Mouse (Mus musculus): Measurements from ENCODE around the gene Tas1r3.

Tas1r3 gene

DNA sequence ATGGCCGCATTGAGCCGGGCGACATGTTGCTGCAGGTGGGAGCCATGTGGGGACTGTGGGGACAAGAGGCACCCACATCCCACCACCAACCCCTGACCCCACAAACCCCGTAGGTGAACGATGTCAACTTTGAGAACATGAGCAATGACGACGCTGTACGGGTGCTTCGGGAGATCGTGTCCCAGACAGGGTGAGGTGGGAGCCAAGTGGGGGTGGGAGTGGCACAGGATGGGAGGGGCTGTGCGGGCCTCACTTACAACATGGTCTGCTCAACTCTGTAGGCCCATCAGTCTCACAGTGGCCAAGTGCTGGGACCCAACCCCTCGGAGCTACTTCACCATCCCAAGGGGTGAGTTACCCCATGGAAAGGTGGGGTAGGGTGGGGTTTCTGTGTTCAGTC is 8.2 kb downstream of the Tas1r3 start:
- Histone ChIP-seq H3K9me3 (ENCODE audit: low read length) (no peaks in the 10 kb centered on the region), H3K4me3 (replicated peaks; ENCODE audit: low read length) (no peak overlapping the region), H3K36me3 (ENCODE audit: insufficient read depth, low read length) (peaks cover 65% of the 10 kb centered on the region), H3K4me1 (replicated peaks; ENCODE audit: low read depth, low read length) (peaks cover 31% of the 10 kb centered on the region), H3K27me3 (ENCODE audit: insufficient read depth, low read length) (no peaks in the 10 kb centered on the region)
- TF ChIP-seq NANOG (IDR thresholded peaks at IDR 0.05; ENCODE audit: borderline replicate concordance, low read length) (no peak), POU5F1 (IDR thresholded peaks at IDR 0.05; ENCODE audit: borderline replicate concordance, low read length) (no peak), CTCF (conservative IDR thresholded peaks at IDR 0.05; ENCODE audit: low read length) (no peak)

DNA sequence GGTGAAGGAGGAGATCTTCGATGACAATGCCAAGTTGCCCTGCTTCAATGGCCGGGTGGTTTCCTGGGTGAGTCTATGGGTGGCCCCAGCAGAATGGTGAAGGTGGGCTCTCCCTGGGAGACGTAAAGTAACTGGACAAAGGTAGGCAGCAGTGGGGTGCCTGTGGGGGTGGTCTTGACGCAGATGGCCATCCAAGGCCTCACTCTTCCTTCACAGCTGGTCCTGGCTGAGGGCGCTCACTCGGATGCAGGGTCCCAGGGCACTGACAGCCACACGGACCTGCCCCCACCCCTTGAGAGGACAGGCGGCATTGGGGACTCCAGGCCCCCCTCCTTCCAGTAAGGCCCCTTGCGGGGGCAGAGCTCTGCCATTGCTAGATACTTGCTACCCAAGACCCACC is 9.7 kb downstream of the Tas1r3 start:
- Histone ChIP-seq H3K9me3 (ENCODE audit: low read length) (no peaks in the 10 kb centered on the region), H3K36me3 (ENCODE audit: insufficient read depth, low read length) (peaks cover 56% of the 10 kb centered on the region), H3K4me3 (replicated peaks; ENCODE audit: low read length) (no peak overlapping the region), H3K27me3 (ENCODE audit: insufficient read depth, low read length) (no peaks in the 10 kb centered on the region), H3K4me1 (replicated peaks; ENCODE audit: low read depth, low read length) (peaks cover 40% of the 10 kb centered on the region)
- no peak for TF ChIP-seq POU5F1 (IDR thresholded peaks at IDR 0.05; ENCODE audit: borderline replicate concordance, low read length)
- TF ChIP-seq NANOG (IDR thresholded peaks at IDR 0.05; ENCODE audit: borderline replicate concordance, low read length): no peak
- no peak for TF ChIP-seq CTCF (conservative IDR thresholded peaks at IDR 0.05; ENCODE audit: low read length)

DNA sequence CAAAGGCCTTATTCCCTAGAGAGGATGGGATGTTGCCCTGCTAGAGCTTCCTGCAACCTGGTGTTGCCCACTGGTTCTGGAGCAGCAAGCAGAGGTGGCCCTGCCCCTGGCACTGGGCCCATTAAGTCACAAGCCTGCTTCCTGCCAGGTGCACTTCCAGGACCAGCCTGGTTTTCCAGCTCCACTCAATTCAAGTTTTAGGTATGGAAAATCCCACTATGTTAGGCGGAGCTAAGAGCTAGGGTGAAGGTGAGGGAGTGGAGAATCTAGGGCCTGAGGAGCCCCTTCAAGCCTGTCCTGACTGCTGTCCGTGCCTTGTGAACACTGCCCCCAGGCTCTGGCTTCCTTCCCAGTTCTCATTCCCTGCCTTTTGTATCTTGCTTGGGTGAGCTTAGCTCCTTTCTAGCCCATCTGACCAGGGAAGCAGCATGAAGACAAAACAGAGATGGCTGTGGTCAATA is 11.2 kb downstream of the Tas1r3 start:
- no peaks in the 10 kb centered on the region for H3K9me3 ChIP-seq (ENCODE audit: low read length)
- peaks cover 42% of the 10 kb centered on the region for H3K36me3 ChIP-seq (ENCODE audit: insufficient read depth, low read length)
- TF ChIP-seq POU5F1 (IDR thresholded peaks at IDR 0.05; ENCODE audit: borderline replicate concordance, low read length) (no peak), NANOG (IDR thresholded peaks at IDR 0.05; ENCODE audit: borderline replicate concordance, low read length) (no peak), CTCF (conservative IDR thresholded peaks at IDR 0.05; ENCODE audit: low read length) (no peak)
- H3K27me3 ChIP-seq (ENCODE audit: insufficient read depth, low read length): no peaks in the 10 kb centered on the region
- no peak overlapping the region for H3K4me3 ChIP-seq (replicated peaks; ENCODE audit: low read length)
- peaks cover 47% of the 10 kb centered on the region for H3K4me1 ChIP-seq (replicated peaks; ENCODE audit: low read depth, low read length)

DNA sequence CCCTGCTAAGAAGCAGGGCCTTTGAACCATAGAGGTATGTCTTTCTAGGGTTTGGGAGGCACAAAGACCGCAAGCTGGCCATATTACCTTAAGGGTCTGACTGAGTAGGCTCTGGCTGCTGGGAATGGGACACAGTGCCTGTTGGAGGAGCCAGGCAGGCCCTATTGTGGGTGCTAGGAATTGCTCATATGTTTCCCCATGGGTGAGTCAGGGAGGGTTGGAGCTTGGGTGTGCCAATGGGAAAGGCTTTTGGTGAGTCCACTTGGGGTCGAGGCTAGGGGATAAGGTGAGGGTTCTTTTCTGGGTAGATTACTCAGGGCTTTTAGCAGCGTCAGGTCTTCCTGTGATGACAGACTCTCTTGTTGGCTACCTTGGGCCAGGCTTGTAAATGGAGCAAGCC is 11.8 kb downstream of the Tas1r3 start:
- Histone ChIP-seq H3K4me1 (replicated peaks; ENCODE audit: low read depth, low read length) (peaks cover 49% of the 10 kb centered on the region), H3K9me3 (ENCODE audit: low read length) (no peaks in the 10 kb centered on the region), H3K36me3 (ENCODE audit: insufficient read depth, low read length) (peaks cover 36% of the 10 kb centered on the region), H3K4me3 (replicated peaks; ENCODE audit: low read length) (no peak overlapping the region), H3K27me3 (ENCODE audit: insufficient read depth, low read length) (no peaks in the 10 kb centered on the region)
- TF ChIP-seq CTCF (conservative IDR thresholded peaks at IDR 0.05; ENCODE audit: low read length) (no peak), POU5F1 (IDR thresholded peaks at IDR 0.05; ENCODE audit: borderline replicate concordance, low read length) (no peak), NANOG (IDR thresholded peaks at IDR 0.05; ENCODE audit: borderline replicate concordance, low read length) (no peak)

DNA sequence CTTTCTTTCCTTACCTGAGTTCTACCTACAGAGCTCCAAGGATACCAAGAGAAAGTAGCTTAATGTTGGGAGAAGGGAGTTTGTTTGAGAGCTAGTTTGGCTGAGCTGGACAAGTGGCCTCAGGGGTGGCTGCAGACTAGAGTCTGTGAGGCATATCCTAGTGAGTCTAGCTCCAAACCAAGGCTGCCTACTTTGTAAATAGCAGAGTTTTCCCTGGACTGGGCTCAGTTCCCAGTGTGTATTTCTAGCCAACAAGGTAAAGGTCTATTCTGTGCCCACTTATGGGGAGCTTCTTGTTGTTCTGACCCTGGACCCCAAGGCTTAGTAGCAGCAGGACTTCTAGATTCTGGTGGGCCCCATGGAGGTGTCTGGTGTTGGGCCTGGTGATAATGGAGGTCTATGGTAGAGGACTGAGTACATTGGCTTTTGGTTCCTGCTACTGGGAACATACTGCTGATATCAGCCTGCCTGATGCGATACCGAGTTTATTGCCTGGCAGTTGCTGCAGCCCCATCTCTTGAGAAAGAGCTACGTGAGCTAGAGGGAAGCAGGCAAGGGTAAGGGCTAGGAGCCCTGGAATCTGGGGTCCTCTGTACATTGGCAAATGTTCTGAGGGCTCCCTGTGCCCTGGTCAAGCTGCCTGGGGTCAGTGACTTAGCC is 13.2 kb downstream of the Tas1r3 start:
- TF ChIP-seq CTCF (conservative IDR thresholded peaks at IDR 0.05; ENCODE audit: low read length) (no peak), NANOG (IDR thresholded peaks at IDR 0.05; ENCODE audit: borderline replicate concordance, low read length) (no peak), POU5F1 (IDR thresholded peaks at IDR 0.05; ENCODE audit: borderline replicate concordance, low read length) (no peak)
- H3K4me1 ChIP-seq (replicated peaks; ENCODE audit: low read depth, low read length): peaks cover 47% of the 10 kb centered on the region
- no peaks in the 10 kb centered on the region for H3K9me3 ChIP-seq (ENCODE audit: low read length)
- H3K27me3 ChIP-seq (ENCODE audit: insufficient read depth, low read length): 0 out of 2 replicates have a peak, but pooled peaks cover 4% of the 10 kb centered on the region
- H3K36me3 ChIP-seq (ENCODE audit: insufficient read depth, low read length): peaks cover 22% of the 10 kb centered on the region
- no peak overlapping the region for H3K4me3 ChIP-seq (replicated peaks; ENCODE audit: low read length)

DNA sequence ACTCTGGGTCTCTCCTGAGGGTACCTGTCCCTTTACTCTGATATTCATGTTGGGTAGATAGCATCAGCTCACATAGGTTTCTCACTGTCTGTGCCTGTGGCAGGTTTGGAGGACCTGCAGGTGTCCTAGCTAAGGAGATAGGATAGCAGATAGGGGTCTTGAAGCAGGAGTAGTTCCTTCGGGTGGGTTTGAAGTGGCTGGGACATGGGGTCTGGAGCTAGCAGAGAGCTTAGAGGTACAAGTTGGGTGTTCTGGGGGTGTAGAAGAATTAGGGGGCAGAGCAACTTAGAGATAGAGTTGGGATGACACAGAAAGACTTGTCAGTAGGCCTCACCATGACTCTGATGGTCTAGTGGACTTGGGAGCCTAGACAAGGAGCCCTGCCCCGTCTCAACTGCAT is 13.8 kb downstream of the Tas1r3 start:
- Histone ChIP-seq H3K4me3 (replicated peaks; ENCODE audit: low read length) (no peak overlapping the region), H3K36me3 (ENCODE audit: insufficient read depth, low read length) (peaks cover 17% of the 10 kb centered on the region; the same call in 1 of the 2 replicates), H3K4me1 (replicated peaks; ENCODE audit: low read depth, low read length) (peaks cover 41% of the 10 kb centered on the region), H3K9me3 (ENCODE audit: low read length) (no peaks in the 10 kb centered on the region), H3K27me3 (ENCODE audit: insufficient read depth, low read length) (0 out of 2 replicates have a peak, but pooled peaks cover 4% of the 10 kb centered on the region)
- no peak for TF ChIP-seq CTCF (conservative IDR thresholded peaks at IDR 0.05; ENCODE audit: low read length)
- no peak for TF ChIP-seq POU5F1 (IDR thresholded peaks at IDR 0.05; ENCODE audit: borderline replicate concordance, low read length)

DNA sequence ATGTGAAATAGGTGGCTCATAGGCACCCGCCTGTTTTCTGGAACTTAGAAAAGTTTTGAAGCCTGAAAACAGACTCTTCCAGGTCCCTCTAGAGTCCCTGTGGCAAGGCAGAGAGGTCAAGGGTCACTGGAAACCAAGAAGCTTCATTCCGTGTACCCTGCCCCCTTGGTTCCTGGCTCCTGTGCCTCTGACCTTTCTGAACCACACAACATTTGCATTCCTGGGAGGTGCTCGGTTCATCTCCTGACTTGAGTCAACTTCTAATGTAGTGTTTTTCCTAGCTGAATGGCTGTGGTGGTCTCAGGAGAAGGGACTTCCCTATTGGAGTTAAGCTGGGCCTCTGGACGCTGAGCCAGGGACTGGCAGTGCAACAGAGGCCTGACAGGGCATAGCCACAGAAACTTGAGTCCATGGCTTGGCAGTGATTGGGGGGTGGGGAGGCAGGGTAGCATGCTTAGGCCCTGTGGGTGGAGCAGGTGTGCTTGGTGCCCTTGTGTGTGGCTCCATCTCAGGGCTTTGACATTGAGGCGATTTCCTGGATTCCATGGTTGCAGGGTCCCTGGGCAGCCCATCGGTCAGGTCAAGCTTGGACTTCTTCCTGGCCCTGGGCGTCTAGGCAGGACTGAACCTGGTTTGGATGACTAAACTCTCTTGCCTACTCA is 14.6 kb downstream of the Tas1r3 start:
- TF ChIP-seq CTCF (conservative IDR thresholded peaks at IDR 0.05; ENCODE audit: low read length): no peak
- TF ChIP-seq POU5F1 (IDR thresholded peaks at IDR 0.05; ENCODE audit: borderline replicate concordance, low read length): no peak
- TF ChIP-seq NANOG (IDR thresholded peaks at IDR 0.05; ENCODE audit: borderline replicate concordance, low read length): no peak
- peaks cover 34% of the 10 kb centered on the region for H3K4me1 ChIP-seq (replicated peaks; ENCODE audit: low read depth, low read length)
- peaks cover 7% of the 10 kb centered on the region for H3K27me3 ChIP-seq (ENCODE audit: insufficient read depth, low read length)
- peak overlapping the region; percentile 89 for H3K4me3 ChIP-seq (replicated peaks; ENCODE audit: low read length)
- H3K36me3 ChIP-seq (ENCODE audit: insufficient read depth, low read length): peaks cover 13% of the 10 kb centered on the region; the same call in 1 of the 2 replicates
- H3K9me3 ChIP-seq (ENCODE audit: low read length): no peaks in the 10 kb centered on the region

DNA sequence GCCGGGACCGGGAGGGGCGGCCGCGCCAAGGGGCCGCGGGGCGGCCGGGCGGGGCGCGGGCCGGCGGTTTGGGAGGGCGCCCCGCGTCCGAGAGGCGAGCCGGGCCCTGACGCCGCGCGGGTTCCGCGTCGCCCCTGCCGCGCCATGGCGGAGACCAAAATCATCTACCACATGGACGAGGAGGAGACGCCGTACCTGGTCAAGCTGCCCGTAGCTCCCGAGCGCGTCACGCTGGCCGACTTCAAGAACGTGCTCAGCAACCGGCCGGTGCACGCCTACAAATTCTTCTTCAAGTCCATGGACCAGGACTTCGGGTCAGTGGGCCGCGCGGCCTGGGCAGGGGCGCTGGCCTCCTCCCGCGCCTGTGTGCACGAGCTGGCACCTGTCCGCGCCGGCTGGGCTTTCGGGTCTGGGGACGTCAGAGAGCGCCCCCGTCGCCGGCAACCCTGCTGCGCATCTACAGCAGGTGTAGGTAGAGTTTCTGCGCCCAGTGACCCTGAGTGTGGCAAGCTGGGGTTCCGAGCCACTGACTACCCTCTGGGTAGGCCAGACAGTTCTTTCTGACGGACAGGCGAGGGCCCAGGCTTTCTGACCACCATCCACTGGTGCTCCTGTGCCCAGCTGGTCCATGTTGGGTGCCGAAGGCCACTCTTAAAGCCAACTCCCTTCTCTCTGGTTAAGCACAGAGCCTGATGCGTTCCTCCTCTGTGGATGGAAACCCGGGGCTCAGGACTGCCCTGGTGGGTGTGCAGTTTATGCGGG is 15.4 kb downstream of the Tas1r3 start:
- TF ChIP-seq NANOG (IDR thresholded peaks at IDR 0.05; ENCODE audit: borderline replicate concordance, low read length) (no peak), POU5F1 (IDR thresholded peaks at IDR 0.05; ENCODE audit: borderline replicate concordance, low read length) (no peak), CTCF (conservative IDR thresholded peaks at IDR 0.05; ENCODE audit: low read length) (no peak)
- Histone ChIP-seq H3K36me3 (ENCODE audit: insufficient read depth, low read length) (peaks cover 9% of the 10 kb centered on the region), H3K4me1 (replicated peaks; ENCODE audit: low read depth, low read length) (peaks cover 32% of the 10 kb centered on the region), H3K4me3 (replicated peaks; ENCODE audit: low read length) (peak overlapping the region; percentile 89), H3K27me3 (ENCODE audit: insufficient read depth, low read length) (peaks cover 15% of the 10 kb centered on the region), H3K9me3 (ENCODE audit: low read length) (no peaks in the 10 kb centered on the region)
